Mouse (Mus musculus): ENCODE data around the gene Fam131b.

- TF ChIP-seq CTCF (IDR thresholded peaks at IDR 0.05) (no peak), POLR2A (IDR thresholded peaks at IDR 0.05; ENCODE audit: insufficient read depth, low read depth, low read length) (no peak)
Observed at GRCm38 (mm10) chr6:42370630-42371363, 46.4 kb upstream of the Fam131b start.
